Mouse (Mus musculus): ENCODE data around the gene Haus3. TPM values are rescaled to one million over a fixed set of nuclear protein-coding genes. Genes with fewer than 3 reads are reported as not detected.

Haus3 gene
- total RNA-seq, 1 experiment: 26.8 TPM

- Histone ChIP-seq H3K27ac (ENCODE audit: insufficient read depth, low read depth, low read length, poor library complexity, severe bottlenecking) (no peak overlapping the region), H3K4me1 (ENCODE audit: control insufficient read depth in 2 of 2, insufficient read depth in 2 of 2, low read length in 2 of 2, poor library complexity in 1 of 2) (peaks cover 0 to 3% of the 10 kb centered on the region in 2 experiments; a peak in 1 of 4 replicates), H3K36me3 (ENCODE audit: control insufficient read depth, insufficient read depth, low read length, poor library complexity, severe bottlenecking) (no peaks in the 10 kb centered on the region), H3K4me3 (ENCODE audit: insufficient read depth in 1 of 2, low read depth in 1 of 2, low read length in 2 of 2, poor library complexity in 1 of 2, severe bottlenecking in 1 of 2) (peak overlapping the region; percentile 69 to 82), H3K9me3 (ENCODE audit: control insufficient read depth, insufficient read depth, low read depth, low read length) (no peaks in the 10 kb centered on the region), H3K9ac (ENCODE audit: insufficient read depth, low read depth, low read length, poor library complexity, severe bottlenecking) (peak overlapping the region; percentile 6)
- TF ChIP-seq ZC3H11A (IDR thresholded peaks at IDR 0.05; ENCODE audit: borderline replicate concordance, low read depth, low read length) (no peak), MAFK (IDR thresholded peaks at IDR 0.05; ENCODE audit: insufficient read depth, low read depth, low read length) (no peak), CHD2 (IDR thresholded peaks at IDR 0.05; ENCODE audit: low read depth, low read length) (no peak), HCFC1 (IDR thresholded peaks at IDR 0.05; ENCODE audit: borderline replicate concordance, insufficient read depth, low read length) (no peak), ZNF384 (IDR thresholded peaks at IDR 0.05; ENCODE audit: low read depth, low read length) (no peak)
- no peak for DNase-seq (ENCODE audit: low read depth, low spot score)
- in situ Hi-C loops (cut with MboI; ENCODE audit: low sequenced_read_pairs in 2 of 2, unreplicated experiment in 2 of 2): no loop called here
Observed at GRCm38 (mm10) chr5:34186961-34187391, 17.6 kb upstream of the Haus3 start.

GRCm38 (mm10) chr5:34186391-34186790, 17.1 kb upstream of the Haus3 start:
- in situ Hi-C loops (cut with MboI; ENCODE audit: low sequenced_read_pairs in 2 of 2, unreplicated experiment in 2 of 2): no loop called here
- TF ChIP-seq ZC3H11A (IDR thresholded peaks at IDR 0.05; ENCODE audit: borderline replicate concordance, low read depth, low read length) (no peak), ZNF384 (IDR thresholded peaks at IDR 0.05; ENCODE audit: low read depth, low read length) (no peak), MAFK (IDR thresholded peaks at IDR 0.05; ENCODE audit: insufficient read depth, low read depth, low read length) (no peak), HCFC1 (IDR thresholded peaks at IDR 0.05; ENCODE audit: borderline replicate concordance, insufficient read depth, low read length) (no peak), CHD2 (IDR thresholded peaks at IDR 0.05; ENCODE audit: low read depth, low read length) (no peak)
- Histone ChIP-seq H3K9ac (ENCODE audit: insufficient read depth, low read depth, low read length, poor library complexity, severe bottlenecking) (0 out of 2 replicates have a peak overlapping the region, but pooled peaks have one; percentile 6), H3K9me3 (ENCODE audit: control insufficient read depth, insufficient read depth, low read depth, low read length) (no peaks in the 10 kb centered on the region), H3K4me3 (ENCODE audit: insufficient read depth in 1 of 2, low read depth in 1 of 2, low read length in 2 of 2, poor library complexity in 1 of 2, severe bottlenecking in 1 of 2) (peak overlapping the region; percentile 69 to 82), H3K36me3 (ENCODE audit: control insufficient read depth, insufficient read depth, low read length, poor library complexity, severe bottlenecking) (no peaks in the 10 kb centered on the region), H3K27ac (ENCODE audit: insufficient read depth, low read depth, low read length, poor library complexity, severe bottlenecking) (no peak overlapping the region), H3K4me1 (ENCODE audit: control insufficient read depth in 2 of 2, insufficient read depth in 2 of 2, low read length in 2 of 2, poor library complexity in 1 of 2) (peaks cover 0 to 3% of the 10 kb centered on the region in 2 experiments; a peak in 1 of 4 replicates)
- no peak for DNase-seq (ENCODE audit: low read depth, low spot score)

DNA sequence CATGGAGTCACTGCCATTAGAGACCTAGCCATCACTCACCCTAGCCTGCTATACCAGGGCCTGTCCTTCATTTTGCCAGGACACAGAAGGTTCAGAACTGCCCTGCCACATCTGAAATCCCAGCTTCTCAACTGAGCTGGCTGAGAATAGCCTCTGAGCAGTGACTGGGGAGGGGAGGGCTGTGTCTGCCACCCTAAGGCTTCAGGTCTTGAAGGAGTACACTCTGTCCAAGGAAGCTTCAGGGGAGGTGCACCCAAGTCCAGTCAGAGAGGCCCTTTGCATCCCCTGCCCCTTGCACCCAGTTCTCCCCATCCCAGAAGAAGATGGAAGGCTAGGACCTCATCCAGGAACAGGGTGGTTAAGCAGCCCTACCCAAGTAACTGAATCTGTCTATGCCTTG, 16.5 kb upstream of the Haus3 start:
- H3K4me3 ChIP-seq (ENCODE audit: insufficient read depth in 1 of 2, low read depth in 1 of 2, low read length in 2 of 2, poor library complexity in 1 of 2, severe bottlenecking in 1 of 2): no peak overlapping the region
- no peaks in the 10 kb centered on the region for H3K36me3 ChIP-seq (ENCODE audit: control insufficient read depth, insufficient read depth, low read length, poor library complexity, severe bottlenecking)
- no peaks in the 10 kb centered on the region for H3K9me3 ChIP-seq (ENCODE audit: control insufficient read depth, insufficient read depth, low read depth, low read length)
- no peak overlapping the region for H3K27ac ChIP-seq (ENCODE audit: insufficient read depth, low read depth, low read length, poor library complexity, severe bottlenecking)
- no peak overlapping the region for H3K9ac ChIP-seq (ENCODE audit: insufficient read depth, low read depth, low read length, poor library complexity, severe bottlenecking)
- DNase-seq (ENCODE audit: low read depth, low spot score): no peak
- in situ Hi-C loops (cut with MboI; ENCODE audit: low sequenced_read_pairs in 2 of 2, unreplicated experiment in 2 of 2): no loop called here
- peaks cover 0 to 3% of the 10 kb centered on the region in 2 experiments; a peak in 1 of 4 replicates for H3K4me1 ChIP-seq (ENCODE audit: control insufficient read depth in 2 of 2, insufficient read depth in 2 of 2, low read length in 2 of 2, poor library complexity in 1 of 2)
- TF ChIP-seq ZC3H11A (IDR thresholded peaks at IDR 0.05; ENCODE audit: borderline replicate concordance, low read depth, low read length): no peak
- no peak for TF ChIP-seq CHD2 (IDR thresholded peaks at IDR 0.05; ENCODE audit: low read depth, low read length)
- no peak for TF ChIP-seq MAFK (IDR thresholded peaks at IDR 0.05; ENCODE audit: insufficient read depth, low read depth, low read length)
- no peak for TF ChIP-seq HCFC1 (IDR thresholded peaks at IDR 0.05; ENCODE audit: borderline replicate concordance, insufficient read depth, low read length)
- TF ChIP-seq ZNF384 (IDR thresholded peaks at IDR 0.05; ENCODE audit: low read depth, low read length): no peak

GRCm38 (mm10) chr5:34185051-34185580, 15.8 kb upstream of the Haus3 start:
- H3K9ac ChIP-seq (ENCODE audit: insufficient read depth, low read depth, low read length, poor library complexity, severe bottlenecking): no peak overlapping the region
- no peak for DNase-seq (ENCODE audit: low read depth, low spot score)
- H3K4me1 ChIP-seq (ENCODE audit: control insufficient read depth in 2 of 2, insufficient read depth in 2 of 2, low read length in 2 of 2, poor library complexity in 1 of 2): peaks cover 0 to 3% of the 10 kb centered on the region in 2 experiments; a peak in 1 of 4 replicates
- no peaks in the 10 kb centered on the region for H3K36me3 ChIP-seq (ENCODE audit: control insufficient read depth, insufficient read depth, low read length, poor library complexity, severe bottlenecking)
- H3K4me3 ChIP-seq (ENCODE audit: insufficient read depth in 1 of 2, low read depth in 1 of 2, low read length in 2 of 2, poor library complexity in 1 of 2, severe bottlenecking in 1 of 2): no peak overlapping the region
- no peak overlapping the region for H3K27ac ChIP-seq (ENCODE audit: insufficient read depth, low read depth, low read length, poor library complexity, severe bottlenecking)
- in situ Hi-C loops (cut with MboI; ENCODE audit: low sequenced_read_pairs in 2 of 2, unreplicated experiment in 2 of 2): no loop called here
- no peaks in the 10 kb centered on the region for H3K9me3 ChIP-seq (ENCODE audit: control insufficient read depth, insufficient read depth, low read depth, low read length)
- TF ChIP-seq ZNF384 (IDR thresholded peaks at IDR 0.05; ENCODE audit: low read depth, low read length): no peak
- TF ChIP-seq CHD2 (IDR thresholded peaks at IDR 0.05; ENCODE audit: low read depth, low read length): no peak
- TF ChIP-seq MAFK (IDR thresholded peaks at IDR 0.05; ENCODE audit: insufficient read depth, low read depth, low read length): no peak
- TF ChIP-seq ZC3H11A (IDR thresholded peaks at IDR 0.05; ENCODE audit: borderline replicate concordance, low read depth, low read length): no peak
- TF ChIP-seq HCFC1 (IDR thresholded peaks at IDR 0.05; ENCODE audit: borderline replicate concordance, insufficient read depth, low read length): no peak
